Mouse (Mus musculus) G1E (cell line): ENCODE data around the gene Zdhhc5. TPM values are rescaled to one million over a fixed set of nuclear protein-coding genes. Genes with fewer than 3 reads are reported as not detected.

Experiments
- ATAC-seq: 2 replicates; pipeline ENCODE4 v1.8.0; 2016; ENCODE audit warnings: mild to moderate bottlenecking; ENCODE audit not compliant: insufficient number of reproducible peaks, poor library complexity, low FRiP score, severe bottlenecking; ENCODE audit errors: extremely low read depth
- DNase-seq: peaks from one replicate; pipeline ENCODE4 v3.0.0; 2012; ENCODE audit warnings: low spot score
- H3K27me3 ChIP-seq: 2 replicates; pipeline ENCODE4 v1.6.1; 2012; ENCODE audit warnings: mild to moderate bottlenecking, low read length, inconsistent platforms; ENCODE audit not compliant: insufficient read depth
- H3K36me3 ChIP-seq: replicated peaks from 2 replicates; pipeline ENCODE3; 2012; ENCODE audit warnings: mild to moderate bottlenecking, inconsistent platforms
- H3K4me1 ChIP-seq: 2 replicates; pipeline ENCODE4 v1.6.1; 2012; ENCODE audit warnings: low read depth, low read length, inconsistent platforms, mixed read lengths; ENCODE audit not compliant: insufficient read depth
- H3K4me3 ChIP-seq: 2 replicates; pipeline ENCODE4 v1.5.1; 2012; ENCODE audit warnings: low read depth, mild to moderate bottlenecking, inconsistent platforms, low read length, moderate library complexity, mixed read lengths
- H3K9me3 ChIP-seq: replicated peaks from 2 replicates; pipeline ENCODE4 v1.6.1; 2012; ENCODE audit warnings: inconsistent platforms
- CTCF ChIP-seq: IDR thresholded peaks from 2 replicates; pipeline ENCODE4 v1.5.1; 2012; ENCODE audit warnings: low read depth, low read length, inconsistent platforms, mixed read lengths
- GATA1 ChIP-seq: IDR thresholded peaks from 2 replicates; pipeline ENCODE4 v1.6.1; 2012; ENCODE audit warnings: borderline replicate concordance, low read length, inconsistent platforms, mixed read lengths
- GATA2 ChIP-seq: IDR thresholded peaks from 2 replicates; pipeline ENCODE4 v1.6.1; 2012; ENCODE audit warnings: low read depth, low read length, inconsistent platforms, borderline replicate concordance
- POLR2AphosphoS5 ChIP-seq: IDR thresholded peaks from 2 replicates; pipeline ENCODE4 v1.6.1; 2012; ENCODE audit warnings: low read depth, low read length, inconsistent platforms; ENCODE audit not compliant: insufficient replicate concordance
- TAL1 ChIP-seq: conservative IDR thresholded peaks from 2 replicates; pipeline ENCODE4 v1.6.1; 2012; ENCODE audit warnings: low read depth, low read length, inconsistent platforms, mixed read lengths
- polyA plus RNA-seq: library from polyadenylated mRNA; stranded (reverse); fragments of >175 nt; gene quantifications from 2 replicates; pipeline ENCODE4 v1.2.3, GENCODE M21; 2012
- total RNA-seq, 2 experiments: library from RNA; stranded (forward) in 1 of 2; stranded (reverse) in 1 of 2; fragments of 200-1000 nt in 1 of 2; fragments of >200 nt in 1 of 2; fragmentation: Nextera tagmentation in 1 of 2; gene quantifications; 2 replicates each; pipeline ENCODE4 v1.2.3; 2014 to 2017

Zdhhc5 gene
- total RNA-seq (2014; fragmentation: Nextera tagmentation) (61.0 and 70.6 TPM in 2 replicates), total RNA-seq (2017) (32.6 and 38.0 TPM in 2 replicates), polyA plus RNA-seq (30.7 and 32.5 TPM in 2 replicates)

GRCm38 (mm10) chr2:84714811-84715561, at the start of gene Zdhhc5:
Gene Zdhhc5, minus strand, starts transcription at chr2:84715180.
- H3K4me1 ChIP-seq = peaks cover 33% of the 10 kb centered on the region
- H3K4me3 ChIP-seq = peak within 1 kb of the TSS; percentile 90
- no peaks in the 10 kb centered on the region for H3K27me3 ChIP-seq
- DNase-seq = peak; percentile 96
- peak; percentile 66 for ATAC-seq
- peaks cover 20% of the 10 kb centered on the region for H3K36me3 ChIP-seq
- TF ChIP-seq CTCF = no peak
- no peak for TF ChIP-seq GATA1
- TF ChIP-seq GATA2 = no peak
- no peak for TF ChIP-seq POLR2AphosphoS5
- no peak for TF ChIP-seq TAL1
- no peaks in the 10 kb centered on the region for H3K9me3 ChIP-seq

GRCm38 (mm10) chr2:84762818-84763217, 47.8 kb upstream of the Zdhhc5 start:
- no peak for DNase-seq
- Histone ChIP-seq H3K36me3 (no peaks in the 10 kb centered on the region), H3K9me3 (no peaks in the 10 kb centered on the region), H3K4me3 (no peak overlapping the region), H3K27me3 (peaks cover 51% of the 10 kb centered on the region), H3K4me1 (no peaks in the 10 kb centered on the region)
- TF ChIP-seq TAL1 (no peak), CTCF (no peak), GATA1 (no peak)
- no peak for ATAC-seq

GRCm38 (mm10) chr2:84762295-84762694, 47.3 kb upstream of the Zdhhc5 start:
- DNase-seq = no peak
- Histone ChIP-seq H3K4me1 (no peaks in the 10 kb centered on the region), H3K9me3 (no peaks in the 10 kb centered on the region), H3K4me3 (no peak overlapping the region), H3K27me3 (peaks cover 51% of the 10 kb centered on the region), H3K36me3 (no peaks in the 10 kb centered on the region)
- no peak for TF ChIP-seq CTCF
- no peak for TF ChIP-seq GATA2
- no peak for TF ChIP-seq TAL1
- no peak for TF ChIP-seq POLR2AphosphoS5
- TF ChIP-seq GATA1 = no peak
- ATAC-seq = no peak

GRCm38 (mm10) chr2:84761840-84762239, 46.9 kb upstream of the Zdhhc5 start:
- H3K4me1 ChIP-seq = no peaks in the 10 kb centered on the region
- peaks cover 51% of the 10 kb centered on the region for H3K27me3 ChIP-seq
- DNase-seq (no peak), ATAC-seq (no peak)
- TF ChIP-seq CTCF (no peak), GATA1 (no peak), GATA2 (no peak), TAL1 (no peak), POLR2AphosphoS5 (no peak)
- no peaks in the 10 kb centered on the region for H3K36me3 ChIP-seq
- no peak overlapping the region for H3K4me3 ChIP-seq
- no peaks in the 10 kb centered on the region for H3K9me3 ChIP-seq

GRCm38 (mm10) chr2:84761309-84761708, 46.3 kb upstream of the Zdhhc5 start:
- TF ChIP-seq GATA2 (no peak), GATA1 (no peak), POLR2AphosphoS5 (no peak), TAL1 (no peak), CTCF (no peak)
- no peaks in the 10 kb centered on the region for H3K36me3 ChIP-seq
- DNase-seq (no peak), ATAC-seq (no peak)
- no peak overlapping the region for H3K4me3 ChIP-seq
- H3K27me3 ChIP-seq = peaks cover 49% of the 10 kb centered on the region
- H3K9me3 ChIP-seq = no peaks in the 10 kb centered on the region
- H3K4me1 ChIP-seq = no peaks in the 10 kb centered on the region

- Histone ChIP-seq H3K4me3 (no peak overlapping the region), H3K9me3 (no peaks in the 10 kb centered on the region), H3K36me3 (no peaks in the 10 kb centered on the region), H3K27me3 (peaks cover 48% of the 10 kb centered on the region), H3K4me1 (no peaks in the 10 kb centered on the region)
- no peak for TF ChIP-seq GATA1
- TF ChIP-seq GATA2 = no peak
- TF ChIP-seq TAL1 = no peak
- TF ChIP-seq CTCF = no peak
- TF ChIP-seq POLR2AphosphoS5 = no peak
- no peak for ATAC-seq
- DNase-seq = no peak
These were observed 45.8 kb upstream of the Zdhhc5 start for GRCm38 (mm10) chr2:84760777-84761176.
